Mouse (Mus musculus): ENCODE measurements around the gene Ykt6. TPM values are rescaled to one million over a fixed set of nuclear protein-coding genes. Genes with fewer than 3 reads are reported as not detected.

The Ykt6 gene
- polyA plus RNA-seq, 1 experiment from 2014 or later: 94.5 TPM

- ATAC-seq (no peak), DNase-seq (ENCODE audit: low read depth, low spot score) (no peak)
- H3K27me3 ChIP-seq: no peaks in the 10 kb centered on the region
- TF ChIP-seq CTCF (IDR thresholded peaks at IDR 0.05): no peak
- ChIA-PET POLR2A (no interaction called here), CTCF (no interaction called here)
- in situ Hi-C loops (cut with MboI; ENCODE audit: low pct_unique_long_range_greater_than_20kb): no loop called here
Measured at GRCm38 (mm10) chr11:5968223-5968622, 12.7 kb downstream of the Ykt6 start.

- H3K27me3 ChIP-seq: no peaks in the 10 kb centered on the region
- POLR2A ChIA-PET: interaction anchor here (1.3 kb wide), 1 partner anchor 14 kb away, joined by 3 read pairs; no protein-coding TSS in a partner anchor
- no peak for TF ChIP-seq CTCF (IDR thresholded peaks at IDR 0.05)
- ATAC-seq: no peak
- DNase-seq (ENCODE audit: low read depth, low spot score): no peak
- CTCF ChIA-PET: no interaction called here
- in situ Hi-C loops (cut with MboI; ENCODE audit: low pct_unique_long_range_greater_than_20kb): no loop called here
Measured at GRCm38 (mm10) chr11:5971202-5971601, 15.7 kb downstream of the Ykt6 start.

- ChIA-PET POLR2A (no interaction called here), CTCF (interaction anchor here (1.2 to 2.2 kb wide), 2 partner anchors 16 to 18 kb away, joined by 3 to 6 read pairs; no protein-coding TSS in a partner anchor)
- TF ChIP-seq CTCF (IDR thresholded peaks at IDR 0.05): no peak
- DNase-seq (ENCODE audit: low read depth, low spot score) (no peak), ATAC-seq (no peak)
- no peaks in the 10 kb centered on the region for H3K27me3 ChIP-seq
- in situ Hi-C loops (cut with MboI; ENCODE audit: low pct_unique_long_range_greater_than_20kb): no loop called here
Measured at GRCm38 (mm10) chr11:5973151-5973550, 17.7 kb downstream of the Ykt6 start.

- in situ Hi-C loops (cut with MboI; ENCODE audit: low pct_unique_long_range_greater_than_20kb): no loop called here
Measured at GRCm38 (mm10) chr11:5974053-5974452, 18.6 kb downstream of the Ykt6 start.

GRCm38 (mm10) chr11:5975068-5975467 is 19.6 kb downstream of the Ykt6 start:
- ChIA-PET CTCF (no interaction called here), POLR2A (no interaction called here)
- no peak for TF ChIP-seq CTCF (IDR thresholded peaks at IDR 0.05)
- in situ Hi-C loops (cut with MboI; ENCODE audit: low pct_unique_long_range_greater_than_20kb): no loop called here
- ATAC-seq: no peak
- DNase-seq (ENCODE audit: low read depth, low spot score): no peak
- no peaks in the 10 kb centered on the region for H3K27me3 ChIP-seq

More at GRCm38 (mm10) chr11:5974053-5974452, 18.6 kb downstream of the Ykt6 start:
- POLR2A ChIA-PET: no interaction called here
- DNase-seq (ENCODE audit: low read depth, low spot score): no peak
- CTCF ChIA-PET: interaction anchor here (1.2 to 2.2 kb wide), 2 partner anchors 17 kb away, joined by 3 to 6 read pairs; no protein-coding TSS in a partner anchor
- no peak for ATAC-seq
- H3K27me3 ChIP-seq: no peaks in the 10 kb centered on the region
- no peak for TF ChIP-seq CTCF (IDR thresholded peaks at IDR 0.05)

GRCm38 (mm10) chr11:5976106-5976505 is 20.6 kb downstream of the Ykt6 start:
- ATAC-seq: no peak
- DNase-seq (ENCODE audit: low read depth, low spot score): no peak
- in situ Hi-C loops (cut with MboI; ENCODE audit: low pct_unique_long_range_greater_than_20kb): no loop called here
- POLR2A ChIA-PET: interaction anchor here (1.2 kb wide), 1 partner anchor 223 kb away, joined by 4 read pairs; no protein-coding TSS in a partner anchor
- CTCF ChIA-PET: no interaction called here
- no peaks in the 10 kb centered on the region for H3K27me3 ChIP-seq
- no peak for TF ChIP-seq CTCF (IDR thresholded peaks at IDR 0.05)

- TF ChIP-seq CTCF (IDR thresholded peaks at IDR 0.05): no peak
- no peaks in the 10 kb centered on the region for H3K27me3 ChIP-seq
- ChIA-PET CTCF (interaction anchor here (1.3 kb wide), 1 partner anchor 11 kb away, joined by 3 read pairs; no protein-coding TSS in a partner anchor), POLR2A (no interaction called here)
- no peak for ATAC-seq
- in situ Hi-C loops (cut with MboI; ENCODE audit: low pct_unique_long_range_greater_than_20kb): no loop called here
- DNase-seq (ENCODE audit: low read depth, low spot score): no peak
Measured at GRCm38 (mm10) chr11:5979088-5979487, 23.6 kb downstream of the Ykt6 start.

GRCm38 (mm10) chr11:5980108-5980507 is 24.6 kb downstream of the Ykt6 start:
- in situ Hi-C loops (cut with MboI; ENCODE audit: low pct_unique_long_range_greater_than_20kb): no loop called here
- no peak for TF ChIP-seq CTCF (IDR thresholded peaks at IDR 0.05)
- no peaks in the 10 kb centered on the region for H3K27me3 ChIP-seq
- ChIA-PET CTCF (interaction anchor here (1.3 kb wide), 1 partner anchor 10 kb away, joined by 3 read pairs; no protein-coding TSS in a partner anchor), POLR2A (no interaction called here)
- no peak for DNase-seq (ENCODE audit: low read depth, low spot score)
- no peak for ATAC-seq

GRCm38 (mm10) chr11:5980561-5980960 is 25.1 kb downstream of the Ykt6 start:
- POLR2A ChIA-PET: no interaction called here
- no peaks in the 10 kb centered on the region for H3K27me3 ChIP-seq
- TF ChIP-seq CTCF (IDR thresholded peaks at IDR 0.05): no peak
- CTCF ChIA-PET: no interaction called here
- DNase-seq (ENCODE audit: low read depth, low spot score) (no peak), ATAC-seq (no peak)
- in situ Hi-C loops (cut with MboI; ENCODE audit: low pct_unique_long_range_greater_than_20kb): no loop called here

GRCm38 (mm10) chr11:5981323-5981722 is 25.8 kb downstream of the Ykt6 start:
- in situ Hi-C loops (cut with MboI; ENCODE audit: low pct_unique_long_range_greater_than_20kb): no loop called here
- CTCF ChIA-PET: no interaction called here

GRCm38 (mm10) chr11:5983629-5984028 is 28.1 kb downstream of the Ykt6 start:
- DNase-seq (ENCODE audit: low read depth, low spot score): no peak
- POLR2A ChIA-PET: no interaction called here
- ATAC-seq: no peak
- in situ Hi-C loops (cut with MboI; ENCODE audit: low pct_unique_long_range_greater_than_20kb): no loop called here
- H3K27me3 ChIP-seq: no peaks in the 10 kb centered on the region
- no peak for TF ChIP-seq CTCF (IDR thresholded peaks at IDR 0.05)
- CTCF ChIA-PET: interaction anchor here (0.7 kb wide), 1 partner anchor 827 kb away, joined by 3 read pairs; no protein-coding TSS in a partner anchor

More at GRCm38 (mm10) chr11:5981323-5981722, 25.8 kb downstream of the Ykt6 start:
- TF ChIP-seq CTCF (IDR thresholded peaks at IDR 0.05): no peak
- POLR2A ChIA-PET: no interaction called here
- H3K27me3 ChIP-seq: no peaks in the 10 kb centered on the region
- DNase-seq (ENCODE audit: low read depth, low spot score) (no peak), ATAC-seq (no peak)

GRCm38 (mm10) chr11:5988126-5988525 is 32.6 kb downstream of the Ykt6 start:
- ChIA-PET POLR2A (no interaction called here), CTCF (no interaction called here)
- H3K27me3 ChIP-seq: no peaks in the 10 kb centered on the region
- ATAC-seq (no peak), DNase-seq (ENCODE audit: low read depth, low spot score) (no peak)
- TF ChIP-seq CTCF (IDR thresholded peaks at IDR 0.05): no peak
- in situ Hi-C loops (cut with MboI; ENCODE audit: low pct_unique_long_range_greater_than_20kb): no loop called here
